Mouse (Mus musculus) ES-E14 (cell line): ENCODE measurements around the gene Dupd1.

Experiments
- MAFK ChIP-seq: IDR thresholded peaks from 2 replicates; pipeline ENCODE4 v1.6.1; 2014; ENCODE audit warnings: mild to moderate bottlenecking, low read depth, low read length, inconsistent platforms; ENCODE audit not compliant: insufficient read depth
- ZC3H11A ChIP-seq: IDR thresholded peaks from 2 replicates; pipeline ENCODE4 v1.6.1; 2012; ENCODE audit warnings: low read depth, mild to moderate bottlenecking, inconsistent platforms, low read length, borderline replicate concordance
- ZNF384 ChIP-seq: IDR thresholded peaks from 2 replicates; pipeline ENCODE4 v1.6.1; 2012; ENCODE audit warnings: low read depth, low read length, inconsistent platforms

GRCm38 (mm10) chr14:21729936-21730335, 15.6 kb upstream of the Dupd1 start:
- TF ChIP-seq ZC3H11A (no peak), MAFK (no peak), ZNF384 (no peak)
